Mouse (Mus musculus) heart, postnatal 36 days (tissue): ENCODE results near the gene Txndc11. TPM values are rescaled to one million over a fixed set of nuclear protein-coding genes. Genes with fewer than 3 reads are reported as not detected.
A peak's percentile ranks its signal among the peaks of the same experiment; 100 is the strongest.

Source experiments
- DNase-seq, 2 experiments: peaks; one replicate each; pipeline ENCODE4 v3.0.0; 2021 to 2022
- intact Hi-C: fragments of 180-260 bp; cut with DNase I; formaldehyde crosslinking; loops from one replicate; pipeline ENCODE4 v1.15.1; 2025
- total RNA-seq, 2 experiments: library from RNA; stranded (reverse); gene quantifications; 2 replicates each; pipeline ENCODE4 v1.2.3; 2021

Txndc11 gene
- total RNA-seq, 2 experiments from 2014 or later = 12.5 to 14.7 TPM

DNA sequence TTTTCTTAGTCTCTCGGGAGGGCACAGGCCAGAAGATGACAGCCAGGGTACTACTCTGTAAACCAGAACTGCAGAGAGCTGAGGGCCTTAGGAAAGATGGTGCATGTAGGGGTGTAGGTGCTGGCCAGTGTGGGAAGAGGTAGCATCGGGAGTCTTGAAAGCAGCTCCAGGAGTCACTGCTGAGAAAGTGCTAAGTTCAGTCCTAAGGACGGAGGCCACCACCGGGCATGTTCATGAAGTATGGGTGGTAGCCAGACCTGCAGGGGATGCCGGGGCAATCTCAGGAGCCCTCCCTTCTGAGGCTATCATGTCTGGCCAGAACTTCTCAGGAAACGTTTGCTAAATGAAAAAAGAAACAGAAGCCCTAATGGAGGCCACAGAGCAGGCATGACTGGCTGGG is 65.2 kb downstream of the Txndc11 start:
- intact Hi-C loops = no loop called here
- no peak for DNase-seq

DNA sequence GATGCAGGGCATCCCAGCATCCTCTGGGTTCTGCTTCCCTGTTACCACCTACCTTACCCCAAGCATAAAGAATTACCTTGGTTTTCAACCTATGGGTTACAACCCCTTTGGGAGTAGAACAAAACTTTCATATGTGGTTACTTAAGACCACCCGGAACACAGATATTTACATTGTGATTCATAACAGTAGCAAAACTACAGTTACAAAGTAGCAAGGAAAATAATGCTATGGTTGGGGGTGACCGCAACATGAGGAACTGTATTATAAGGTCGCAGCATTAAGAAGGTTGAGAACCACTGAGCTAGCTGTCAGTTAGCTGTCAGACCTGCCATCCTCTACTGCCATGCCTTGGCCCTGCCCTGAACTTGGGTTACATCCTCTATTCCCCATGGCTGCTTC is 65.8 kb downstream of the Txndc11 start:
- intact Hi-C loops = no loop called here
- DNase-seq = no peak

DNA sequence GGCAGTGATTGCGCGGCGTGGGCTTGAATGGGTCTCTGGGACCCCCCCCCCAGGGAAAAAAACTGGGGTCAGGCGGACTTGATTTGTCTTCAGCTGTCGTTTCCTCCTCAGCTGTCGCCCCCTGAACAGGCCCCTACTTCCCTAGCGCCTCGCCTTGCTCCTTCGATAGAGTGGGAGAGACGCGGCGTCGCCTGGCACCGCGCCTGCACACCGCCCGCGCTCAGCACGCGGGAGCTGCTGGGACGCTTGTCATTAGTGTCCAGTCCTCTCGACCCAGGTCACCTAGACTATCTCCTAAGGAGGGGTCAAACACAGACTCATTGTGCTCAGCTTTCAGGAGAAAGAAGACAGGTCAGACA is 67.6 kb downstream of the Txndc11 start:
- intact Hi-C loops = loop anchor here (2.0 kb wide), 1 partner anchor 66 kb away; no protein-coding TSS in a partner anchor
- peak; percentile 60 to 62 for DNase-seq

DNA sequence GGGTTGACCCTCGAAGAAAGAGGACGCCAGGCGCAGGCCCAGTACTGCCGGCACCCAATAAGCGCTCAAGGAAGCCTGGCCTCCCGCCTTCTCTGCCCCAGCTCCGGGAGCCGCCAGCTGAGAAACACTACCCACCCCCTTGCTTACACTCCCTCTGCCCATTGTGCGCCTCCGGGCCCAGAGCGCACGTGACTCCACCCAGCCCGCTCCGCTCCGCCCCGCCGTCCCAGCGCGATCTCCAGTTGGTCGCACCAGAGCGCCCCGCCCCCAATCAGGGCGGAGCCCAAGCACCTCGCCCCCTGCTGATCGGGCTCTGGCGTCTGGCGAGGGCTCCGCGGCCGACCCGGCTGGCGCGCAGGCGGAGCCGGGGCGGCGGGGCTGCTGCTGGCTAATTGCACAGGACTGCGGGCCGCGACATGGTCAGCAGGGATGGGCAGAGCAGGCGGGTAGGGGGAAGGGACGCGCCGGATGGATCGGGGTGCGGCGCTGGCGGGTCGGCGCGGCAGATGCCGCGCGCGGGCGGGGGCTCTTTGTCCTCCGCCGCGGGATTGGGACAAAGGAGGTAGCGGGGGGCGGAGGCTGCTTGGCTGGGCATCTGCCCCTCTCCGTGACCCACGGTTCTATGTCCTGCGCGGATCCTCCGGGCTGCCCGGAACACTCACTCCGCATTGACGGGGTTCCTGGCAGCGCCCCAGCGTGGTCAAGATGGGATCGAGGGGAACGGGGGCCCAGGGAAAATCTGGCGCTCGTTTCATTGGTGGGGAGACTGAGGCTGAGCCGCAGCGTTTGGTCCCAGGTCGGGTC is 68.2 kb downstream of the Txndc11 start, which contains the start of gene Litaf:
Litaf (minus strand) TSS at position 129 of the 804 bp plus-strand sequence.
- DNase-seq = peak; percentile 96
- intact Hi-C loops = loop anchor here (2.0 kb wide), 1 partner anchor 67 kb away; no protein-coding TSS in a partner anchor

DNA sequence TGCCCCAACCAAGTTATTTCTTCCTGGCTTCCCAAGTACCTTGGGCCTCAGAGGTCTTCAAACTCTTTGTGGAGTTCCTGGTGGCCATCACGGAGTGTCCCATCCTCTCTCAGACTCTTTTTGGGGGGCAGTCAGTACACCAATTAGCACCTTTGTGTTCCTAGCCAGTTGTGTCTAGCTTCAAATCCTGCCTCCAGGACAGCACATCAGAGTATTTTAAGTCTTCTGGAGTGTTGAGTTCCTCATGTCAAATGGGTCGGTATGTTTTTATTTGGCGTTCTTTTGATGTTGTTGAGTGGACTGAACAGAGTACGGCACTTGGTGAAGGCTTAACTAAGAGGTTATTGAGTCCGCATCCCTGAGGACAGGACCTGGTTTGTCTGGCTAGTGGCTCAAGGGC is 69.0 kb downstream of the Txndc11 start:
- intact Hi-C loops = no loop called here
- no peak for DNase-seq

DNA sequence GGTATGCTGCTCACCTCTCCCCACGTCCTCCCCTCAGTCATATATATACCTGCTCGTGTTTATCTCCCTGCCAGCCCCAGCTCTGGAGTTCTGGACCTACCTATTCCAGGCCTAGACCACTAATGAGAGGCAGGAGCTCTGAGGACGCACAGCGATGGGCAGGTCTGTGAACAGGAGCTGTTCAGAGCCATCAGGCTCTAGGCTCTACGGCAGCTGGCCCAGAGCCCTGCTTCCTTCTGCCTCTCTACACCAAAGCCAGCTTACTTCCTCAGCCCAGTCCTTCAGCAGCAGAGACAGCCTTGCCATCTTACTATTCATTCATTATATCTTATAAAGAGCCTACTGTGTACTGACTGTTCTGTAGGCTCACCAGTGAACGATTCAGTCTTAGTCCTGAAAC is 69.7 kb downstream of the Txndc11 start:
- intact Hi-C loops = no loop called here

DNA sequence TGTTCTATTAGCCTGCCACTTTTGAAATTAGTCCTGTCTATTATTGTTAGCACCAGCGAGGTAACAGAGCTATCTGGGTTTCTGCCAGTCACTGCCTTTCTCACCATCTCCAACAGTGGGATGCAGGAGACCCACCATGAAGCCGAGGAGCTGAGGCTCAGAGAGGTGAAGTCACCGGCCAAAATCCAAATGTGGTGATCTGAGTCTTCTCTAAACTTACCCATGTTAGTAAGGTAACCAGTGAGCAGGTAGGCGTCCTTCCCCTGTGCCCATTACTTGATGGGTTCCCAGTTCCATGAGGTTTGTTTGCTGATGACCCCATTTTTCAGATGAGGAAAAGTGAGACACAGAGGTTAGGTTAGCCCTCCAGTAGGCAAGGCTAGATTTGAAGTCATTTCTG is 70.1 kb downstream of the Txndc11 start:
- no peak for DNase-seq
- intact Hi-C loops = no loop called here

More for the DNA sequence above, 69.7 kb downstream of the Txndc11 start:
- no peak for DNase-seq

DNA sequence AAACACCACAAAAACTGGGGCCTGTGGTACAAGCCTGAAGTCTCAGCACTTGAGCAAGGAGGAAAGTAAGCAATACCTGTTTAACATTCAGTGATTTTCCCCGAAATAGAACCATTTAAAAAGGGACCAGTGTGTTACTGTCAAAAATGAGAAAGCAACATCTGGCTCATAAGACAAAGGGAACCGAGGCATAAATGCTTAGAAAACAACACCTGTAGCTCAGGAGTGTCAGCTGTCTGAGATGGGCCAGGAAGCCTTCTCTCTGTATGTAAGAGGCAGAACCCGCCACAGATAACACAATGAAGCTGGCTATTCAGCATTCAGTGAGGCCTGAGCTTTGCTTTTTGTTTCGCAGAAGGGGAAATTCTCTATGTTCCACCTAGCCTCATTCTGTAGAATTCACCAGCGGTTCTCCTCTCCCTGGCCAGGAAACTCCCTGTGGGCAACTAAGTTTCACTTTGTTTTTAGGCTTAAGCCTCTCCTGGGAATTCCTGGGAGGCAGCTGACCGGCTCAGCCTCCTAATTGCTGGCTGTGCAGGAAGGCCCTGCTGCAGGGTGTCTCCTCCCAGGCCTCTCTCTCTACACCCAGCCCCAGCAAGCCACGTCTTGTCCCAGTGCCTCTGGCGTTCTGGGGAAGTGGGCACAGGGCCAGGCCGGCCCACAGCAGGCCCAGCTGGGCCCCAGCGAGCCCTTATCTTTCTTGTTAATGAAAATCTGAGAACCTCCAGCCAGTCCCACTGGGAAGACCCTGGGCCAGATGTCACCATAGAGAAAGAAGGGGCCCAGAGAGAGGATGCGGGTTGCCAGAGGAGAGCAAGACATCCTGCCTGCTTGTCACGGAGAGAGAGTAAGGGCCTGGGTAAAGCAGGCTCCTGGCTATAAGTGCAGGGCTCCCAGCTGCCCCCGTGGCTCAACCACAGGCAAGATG is 71.4 kb downstream of the Txndc11 start:
- intact Hi-C loops = loop anchor here (2.0 kb wide), 1 partner anchor 16 kb away; no protein-coding TSS in a partner anchor
- DNase-seq = peak; percentile 88 to 90

DNA sequence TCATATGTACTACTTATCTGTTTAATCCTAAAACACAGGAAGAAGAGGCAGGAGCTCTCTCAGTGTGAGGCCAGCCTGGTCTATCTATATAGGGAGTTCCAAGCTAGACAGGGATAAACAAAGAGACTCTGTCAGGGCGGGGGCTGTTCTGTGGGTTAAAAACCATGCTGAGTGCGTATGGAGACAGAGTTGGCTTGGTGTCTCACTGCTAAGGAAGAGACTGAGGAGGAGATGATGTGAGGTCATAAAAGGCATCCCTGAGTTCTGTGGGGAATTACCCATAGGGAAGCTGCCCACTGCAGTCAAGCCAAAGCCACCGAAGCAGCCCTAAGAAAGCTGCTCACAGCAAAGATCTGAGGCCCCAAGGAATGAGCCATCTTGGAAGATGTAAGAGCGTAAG is 73.8 kb downstream of the Txndc11 start, which contains the start of gene Snn:
Snn (plus strand) TSS at position 301 of the 400 bp plus-strand sequence.
- no peak for DNase-seq
- intact Hi-C loops = no loop called here

DNA sequence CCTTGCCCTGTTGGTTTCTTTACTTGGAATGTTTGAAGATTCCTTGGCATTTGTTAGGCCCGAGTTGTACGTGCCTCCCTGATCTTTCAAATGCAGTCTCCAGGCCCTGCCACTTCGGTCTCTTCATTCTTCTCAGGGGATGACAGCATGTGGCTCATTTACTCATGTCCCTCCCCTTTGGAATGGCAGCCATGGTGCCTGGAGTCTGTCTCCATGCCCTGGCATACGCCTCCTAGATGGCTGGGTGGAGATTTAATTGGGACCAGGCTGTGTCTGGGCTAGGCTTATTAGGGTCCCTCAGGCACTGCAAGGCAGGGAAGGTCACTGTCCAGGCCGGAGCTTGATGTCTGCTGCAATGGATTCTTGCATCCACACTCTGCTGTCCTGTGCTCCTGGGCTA is 78.5 kb downstream of the Txndc11 start:
- DNase-seq = no peak
- intact Hi-C loops = no loop called here

DNA sequence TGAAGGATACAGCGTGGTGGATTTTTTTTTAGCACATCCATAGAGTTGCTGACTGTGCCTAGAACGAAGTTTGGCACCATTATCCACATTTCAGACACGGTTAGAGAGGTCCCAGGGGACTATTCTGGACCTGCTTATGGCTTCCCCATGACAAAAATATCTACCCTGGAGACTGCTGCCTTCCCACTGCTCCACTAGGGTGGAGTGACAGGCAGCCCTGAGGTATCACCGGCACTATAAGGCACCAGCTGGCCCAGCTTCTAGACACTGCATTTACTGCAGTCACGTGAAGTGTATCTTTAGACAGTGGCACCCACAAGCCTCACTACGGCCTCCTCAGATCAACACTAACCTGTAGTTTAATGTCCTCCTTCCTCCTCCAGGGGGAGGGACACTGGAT is 79.6 kb downstream of the Txndc11 start:
- DNase-seq = no peak
- intact Hi-C loops = no loop called here

DNA sequence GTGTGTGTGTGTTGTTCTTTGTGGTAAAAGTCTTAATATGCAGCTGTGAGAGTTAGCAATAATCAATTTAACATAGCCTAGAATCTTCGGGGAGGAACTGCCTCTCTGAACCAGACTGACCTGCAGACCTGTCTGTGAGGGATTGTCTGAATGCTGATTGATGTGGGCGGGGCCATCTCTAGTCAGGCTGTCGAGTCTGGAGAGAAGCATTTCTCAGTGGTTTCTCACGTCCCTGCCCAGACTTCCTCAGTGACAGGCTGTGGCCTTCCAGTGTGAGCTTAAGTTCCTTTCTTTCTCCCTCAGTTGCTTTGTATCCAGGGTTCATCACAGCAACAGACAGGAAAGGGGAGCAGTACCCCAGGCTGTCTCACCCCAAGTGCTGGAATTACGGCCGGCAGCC is 80.0 kb downstream of the Txndc11 start:
- intact Hi-C loops = no loop called here
- DNase-seq = no peak

DNA sequence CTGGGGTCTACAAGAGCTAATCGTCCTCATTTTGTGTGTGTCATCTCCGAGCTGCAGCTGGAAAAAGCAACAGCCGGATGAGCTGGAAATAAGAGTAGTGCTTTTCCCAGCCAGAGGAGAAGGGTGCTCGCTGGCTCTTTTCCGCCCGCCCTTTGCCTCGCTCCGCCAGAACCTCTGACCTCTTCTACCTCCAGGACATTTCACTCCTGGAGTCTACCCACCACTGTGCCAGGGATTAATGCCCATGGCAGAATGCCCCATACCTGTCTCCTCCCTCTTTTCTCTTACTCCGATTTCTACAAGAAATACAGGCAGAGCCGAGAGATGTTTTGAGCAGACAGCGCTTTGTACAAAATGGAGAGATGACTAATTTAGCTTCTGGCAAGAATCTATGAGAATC is 83.3 kb downstream of the Txndc11 start:
- DNase-seq = no peak
- intact Hi-C loops = no loop called here

DNA sequence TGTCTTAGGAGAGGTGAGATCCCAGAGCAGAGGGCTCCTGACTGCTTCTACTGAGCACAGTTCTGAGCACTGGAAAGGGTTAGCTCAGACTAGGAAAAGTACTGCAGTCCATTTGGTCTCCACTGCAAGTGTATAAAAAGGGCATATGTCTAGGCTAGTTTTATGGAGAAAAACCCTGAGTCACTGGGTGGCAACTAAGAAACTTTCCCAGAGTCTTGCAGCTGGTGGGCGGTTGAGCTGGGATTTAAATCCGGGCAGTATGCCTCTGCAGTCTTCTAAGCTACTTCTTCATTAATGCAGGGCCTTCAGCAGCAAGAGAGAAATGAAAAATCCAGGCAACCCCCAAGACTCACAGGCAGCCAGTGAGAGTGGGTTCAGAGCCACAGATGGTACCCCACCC is 84.2 kb downstream of the Txndc11 start:
- intact Hi-C loops = no loop called here
- no peak for DNase-seq

DNA sequence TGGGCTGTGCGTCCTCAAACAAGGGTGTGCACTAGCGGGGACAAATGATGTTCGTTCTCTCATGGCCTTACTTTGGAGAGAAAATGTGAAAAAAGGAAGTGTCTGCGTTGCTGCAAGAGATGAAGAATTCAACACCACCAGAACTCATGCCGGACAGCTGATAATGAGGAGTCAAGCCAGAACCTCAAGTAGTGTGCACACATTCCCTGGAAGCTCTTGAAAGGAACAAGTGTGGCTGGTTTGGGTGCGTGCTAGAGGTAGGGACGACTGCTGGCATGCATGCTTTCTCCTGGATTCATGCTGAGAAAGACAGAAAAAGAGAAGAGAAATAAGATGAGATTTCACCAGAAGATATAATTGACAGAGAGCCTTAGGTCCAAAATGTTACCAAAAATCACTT is 87.3 kb downstream of the Txndc11 start:
- DNase-seq = no peak
- intact Hi-C loops = loop anchor here (2.0 kb wide), 1 partner anchor 16 kb away; no protein-coding TSS in a partner anchor

DNA sequence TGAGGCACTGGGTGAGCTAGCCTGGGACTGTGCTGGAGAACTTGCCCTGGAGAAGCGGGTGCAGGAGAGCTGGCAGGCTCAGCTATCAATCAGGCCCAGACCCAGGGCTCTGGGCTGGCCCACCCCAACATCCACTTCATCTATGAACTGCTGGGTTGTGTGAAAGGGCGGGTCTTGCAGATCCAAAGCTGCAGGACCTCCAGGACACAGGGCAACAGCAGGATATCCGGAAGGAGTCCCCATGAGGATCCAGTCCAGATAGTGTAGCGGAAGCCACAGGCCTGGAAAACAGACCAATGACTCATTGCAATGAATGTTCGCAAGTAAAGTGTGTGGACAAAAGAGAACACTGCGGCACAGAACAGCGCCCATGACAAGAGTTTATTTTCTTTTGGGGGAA is 88.0 kb downstream of the Txndc11 start:
- intact Hi-C loops = loop anchor here (2.0 kb wide), 1 partner anchor 16 kb away; no protein-coding TSS in a partner anchor
- DNase-seq = peak; percentile 44 to 51

DNA sequence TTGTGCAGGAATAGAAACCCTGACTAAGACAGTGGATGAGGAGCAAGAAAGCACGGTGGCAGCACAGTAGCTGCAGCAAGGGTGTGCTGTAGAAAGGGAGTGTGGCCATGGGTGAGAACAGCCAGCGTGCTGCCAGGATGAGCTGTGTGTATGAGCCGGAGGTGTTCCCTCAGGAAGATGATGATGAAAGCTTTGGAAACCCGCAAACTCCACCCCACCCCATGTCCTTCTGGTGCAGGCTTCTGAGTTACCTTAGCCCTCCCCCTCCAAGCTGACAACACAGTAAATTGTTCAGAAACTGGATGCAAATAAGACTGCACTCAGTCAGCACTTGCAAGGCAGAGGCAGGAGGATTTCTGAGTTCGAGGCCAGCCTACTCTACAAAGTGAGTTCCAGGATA is 91.2 kb downstream of the Txndc11 start:
- DNase-seq = no peak
- intact Hi-C loops = no loop called here

DNA sequence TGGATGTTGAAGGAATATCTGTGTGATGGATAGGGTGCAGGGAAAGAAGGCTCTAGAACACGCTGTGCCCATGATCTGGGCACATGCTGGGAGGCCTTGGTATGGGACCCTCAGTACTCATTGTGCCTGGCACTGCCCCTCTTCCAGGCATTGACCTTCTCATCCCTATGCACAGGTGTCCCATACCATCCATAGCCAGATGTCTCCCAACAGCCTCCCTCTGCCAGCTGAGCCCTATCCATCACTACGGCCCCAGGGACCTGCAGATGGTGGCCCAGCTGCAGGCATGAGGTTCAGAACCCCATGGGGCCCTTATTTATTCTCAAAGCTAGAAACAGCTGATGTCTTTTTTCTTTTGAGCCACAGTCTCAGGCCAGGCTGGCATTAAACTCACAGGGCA is 93.8 kb downstream of the Txndc11 start:
- no peak for DNase-seq
- intact Hi-C loops = no loop called here

DNA sequence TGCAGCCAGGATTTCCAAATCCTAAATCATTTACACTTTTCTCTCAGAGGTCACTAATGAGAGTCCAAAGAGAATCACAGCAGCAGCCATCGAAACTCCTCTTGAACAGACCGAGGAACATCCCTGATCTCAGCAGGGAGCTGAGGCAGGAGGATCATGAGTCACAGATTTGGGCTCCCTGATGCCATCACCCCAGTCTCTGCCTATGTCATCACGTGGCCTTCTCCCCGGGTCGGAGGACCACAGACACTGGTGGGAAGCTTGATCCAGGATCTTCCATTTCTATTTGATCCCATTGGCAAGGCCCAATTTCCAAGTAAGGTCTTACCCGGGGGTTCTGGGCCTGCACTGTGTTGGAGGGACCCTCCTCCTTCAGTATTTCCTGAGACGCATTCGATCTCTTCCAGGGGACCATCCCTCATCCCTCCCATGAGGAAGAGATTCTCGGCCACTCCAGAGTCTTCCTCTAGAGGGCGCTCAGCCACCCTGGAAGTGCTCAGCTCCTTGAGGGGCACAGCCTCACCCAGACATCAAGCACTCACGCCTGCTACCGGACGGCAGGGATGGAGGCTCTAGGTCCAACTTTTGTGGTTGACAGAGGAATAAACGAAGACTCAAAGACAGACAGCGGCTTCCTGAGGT is 98.5 kb downstream of the Txndc11 start:
- DNase-seq = peak; percentile 80 to 84
- intact Hi-C loops = loop anchor here (1.0 to 10.0 kb wide), 6 partner anchors 36 to 471 kb away; no protein-coding TSS in a partner anchor

DNA sequence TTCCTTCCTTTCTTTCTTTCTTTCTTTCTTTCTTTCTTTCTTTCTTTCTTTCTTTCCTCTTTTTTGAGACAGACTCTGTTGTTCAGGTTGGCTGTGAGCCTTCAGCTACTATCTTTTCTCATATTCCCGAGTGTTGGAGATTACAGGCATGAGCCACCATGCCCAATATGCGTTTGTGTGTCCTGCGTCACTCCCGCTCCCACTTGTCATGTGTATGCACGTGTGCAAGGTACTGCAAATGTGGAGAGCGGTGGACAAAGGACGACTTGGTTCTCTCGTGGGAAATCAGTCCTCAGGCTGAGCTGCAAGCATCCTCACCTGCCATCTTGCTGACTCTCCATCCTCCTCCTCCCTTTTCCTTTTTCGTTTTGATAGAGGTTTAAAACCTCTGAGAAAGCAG is 99.2 kb downstream of the Txndc11 start:
- intact Hi-C loops = loop anchor here (2.0 to 10.0 kb wide), 5 partner anchors 37 to 470 kb away; no protein-coding TSS in a partner anchor
- no peak for DNase-seq
